Mouse (Mus musculus): ENCODE results near the gene Tmem41a.

The Tmem41a gene

DNA sequence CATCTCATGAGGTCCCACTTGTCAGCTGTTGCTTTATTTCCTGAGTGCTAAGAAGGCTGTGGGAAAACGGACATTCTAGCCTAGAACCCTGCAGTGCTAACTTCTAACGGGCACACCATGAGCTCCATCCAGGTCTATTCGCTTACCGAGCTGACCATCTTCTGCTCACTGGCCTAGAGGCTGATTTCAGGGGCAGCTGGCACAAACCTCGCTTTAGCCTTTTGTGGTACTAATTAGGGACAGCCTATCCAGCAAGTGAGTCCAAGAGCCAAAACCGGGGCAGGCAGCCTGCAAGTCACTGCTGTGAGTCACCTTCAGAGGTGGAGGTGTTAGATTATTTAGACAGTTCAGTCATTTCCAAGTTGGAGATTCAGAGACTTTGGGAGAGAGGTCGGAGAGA, 30.7 kb downstream of the Tmem41a start:
- no peak for TF ChIP-seq GATA4 (IDR thresholded peaks at IDR 0.05; ENCODE audit: insufficient replicate concordance, low read length)

DNA sequence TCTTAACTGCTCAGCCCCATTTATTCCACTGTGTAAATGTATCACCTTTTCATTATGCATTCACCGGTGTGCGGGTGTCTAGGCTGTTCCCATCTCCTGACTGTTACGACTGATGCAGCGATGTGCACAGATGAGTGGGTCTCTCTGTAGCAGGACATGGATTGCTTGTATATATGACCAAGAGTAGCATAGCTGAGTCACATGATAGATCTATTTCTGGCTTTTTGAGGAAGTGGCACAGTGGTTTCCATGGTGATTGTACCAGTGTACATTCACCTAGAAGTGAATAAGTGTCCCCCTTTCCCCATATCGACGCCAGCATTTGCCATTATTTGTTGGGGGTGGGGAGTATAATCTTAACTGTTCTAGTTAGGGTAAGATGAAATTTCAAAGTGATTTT, 34.0 kb downstream of the Tmem41a start:
- TF ChIP-seq GATA4 (IDR thresholded peaks at IDR 0.05; ENCODE audit: insufficient replicate concordance, low read length), result no peak

DNA sequence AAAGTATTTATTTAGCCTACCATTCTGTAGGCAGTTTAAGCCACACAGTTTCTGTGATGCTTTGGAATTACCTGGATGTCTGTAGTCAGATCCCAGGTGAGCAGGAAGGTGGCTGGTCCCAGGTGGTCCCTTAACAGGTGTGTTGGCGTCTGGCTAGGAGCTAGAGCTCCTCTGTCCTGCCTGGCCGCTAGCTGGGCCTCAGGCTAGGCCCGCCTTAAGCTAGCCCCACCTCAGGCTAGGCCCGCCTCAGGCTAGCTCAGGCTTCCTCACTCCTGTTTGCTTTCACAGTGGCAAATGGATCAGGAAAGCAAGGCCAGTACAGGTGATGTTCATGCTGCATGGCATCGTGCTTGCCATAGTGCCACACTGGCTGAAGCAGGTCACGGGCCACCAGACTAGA, 40.5 kb downstream of the Tmem41a start:
- no peak for TF ChIP-seq GATA4 (IDR thresholded peaks at IDR 0.05; ENCODE audit: insufficient replicate concordance, low read length)

DNA sequence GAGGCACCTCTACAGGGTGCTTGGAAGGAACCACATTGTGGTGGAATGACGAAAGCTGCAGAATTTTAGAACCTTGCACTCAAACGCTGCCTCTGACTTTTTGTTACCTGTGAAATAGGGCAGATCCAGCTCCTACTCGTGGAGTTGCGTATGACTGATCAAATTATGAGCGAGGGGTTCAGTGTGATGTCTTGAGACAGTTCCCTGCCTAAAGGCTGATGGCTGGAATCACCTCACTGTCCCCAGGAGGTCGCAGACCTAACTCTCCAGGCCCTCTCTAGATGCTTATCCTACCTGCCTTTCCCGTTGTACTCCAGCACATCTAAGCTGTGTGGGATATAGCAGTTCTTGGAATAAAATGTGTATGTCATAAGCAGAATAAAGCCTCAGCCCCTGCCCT, 41.4 kb downstream of the Tmem41a start:
- TF ChIP-seq GATA4 (IDR thresholded peaks at IDR 0.05; ENCODE audit: insufficient replicate concordance, low read length), result no peak

DNA sequence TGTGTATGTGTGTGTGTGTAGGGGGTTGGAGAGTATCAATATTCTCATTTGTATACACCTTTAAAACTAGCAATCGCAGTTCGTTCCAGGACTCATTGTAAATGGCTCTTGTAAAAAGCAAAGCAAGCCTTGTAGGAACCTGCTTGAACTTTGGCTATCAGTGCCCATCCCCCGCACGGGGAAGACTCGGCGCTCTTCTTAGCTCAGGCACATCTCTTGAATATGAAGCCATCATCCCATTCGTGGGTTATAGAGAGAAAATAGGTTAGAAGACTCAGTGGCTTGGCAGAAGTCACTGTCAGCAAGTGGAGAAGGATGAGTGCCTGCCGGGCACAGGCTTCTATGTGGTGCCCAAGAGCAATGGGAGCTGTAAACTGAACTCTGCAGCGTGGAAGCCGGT, 42.7 kb downstream of the Tmem41a start:
- TF ChIP-seq GATA4 (IDR thresholded peaks at IDR 0.05; ENCODE audit: insufficient replicate concordance, low read length), result no peak

DNA sequence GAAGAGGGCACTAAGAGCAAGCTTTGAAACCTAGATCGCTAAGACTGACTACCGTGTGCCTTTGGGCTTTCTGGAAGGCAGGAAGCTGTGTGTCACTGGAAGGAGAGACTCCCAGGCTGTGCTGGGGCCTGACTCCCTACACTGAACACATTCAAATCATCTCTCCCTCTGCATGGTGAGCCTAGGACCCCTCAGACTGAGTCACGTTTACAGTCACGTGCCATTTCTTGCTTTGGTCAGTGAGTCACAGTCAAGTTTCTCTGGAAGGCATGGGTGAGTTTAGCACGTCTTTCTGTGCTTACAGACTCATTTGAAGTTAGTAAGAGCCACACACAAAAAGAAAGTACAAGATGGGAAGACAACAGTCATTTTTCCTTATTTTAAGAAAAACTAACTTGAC, 46.1 kb downstream of the Tmem41a start:
- TF ChIP-seq GATA4 (IDR thresholded peaks at IDR 0.05; ENCODE audit: insufficient replicate concordance, low read length), result no peak

DNA sequence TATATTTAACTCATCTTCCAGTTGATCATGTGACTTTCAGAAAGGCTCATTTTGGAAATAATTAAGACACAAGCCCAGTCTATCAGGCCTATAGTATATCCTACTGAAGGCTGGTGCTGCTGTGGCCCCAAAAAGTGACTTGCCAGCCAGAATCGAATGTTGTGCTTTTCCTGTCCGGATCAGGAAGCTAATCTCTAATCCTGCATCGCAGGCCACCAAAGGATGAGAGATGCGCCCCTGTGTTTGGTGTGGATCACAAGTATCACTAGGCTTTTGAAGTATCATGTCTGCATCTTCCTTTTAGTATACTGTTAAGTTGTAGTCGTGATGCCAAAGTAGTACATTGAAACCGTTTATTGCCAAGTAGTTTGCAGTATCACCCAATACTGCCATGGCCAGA, 53.5 kb downstream of the Tmem41a start:
- TF ChIP-seq GATA4 (IDR thresholded peaks at IDR 0.05; ENCODE audit: insufficient replicate concordance, low read length), result no peak

DNA sequence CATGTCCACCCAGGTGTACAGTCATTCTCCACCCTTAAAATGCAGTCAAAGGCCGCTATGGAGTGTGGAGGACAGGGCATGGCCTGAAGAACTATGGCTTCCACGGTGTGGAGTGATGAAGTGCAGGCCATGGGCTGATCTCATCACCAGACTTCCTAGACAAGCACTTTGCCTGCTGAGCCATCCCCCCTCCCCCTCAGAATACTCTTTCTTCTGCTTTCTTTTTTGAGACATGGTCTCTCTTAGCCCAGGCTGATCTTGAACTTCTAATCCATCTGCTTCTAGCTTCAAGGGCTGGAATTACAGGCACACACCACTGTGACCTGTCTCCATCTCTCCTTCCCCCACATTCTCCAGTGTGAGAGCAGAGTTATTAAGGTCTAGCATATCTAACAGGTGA, 59.8 kb downstream of the Tmem41a start:
- TF ChIP-seq GATA4 (IDR thresholded peaks at IDR 0.05; ENCODE audit: insufficient replicate concordance, low read length), result no peak

All from liver, adult (tissue).